In genomic region chr14:86437383-86437782, GRCm38 (mm10) we compare ENCODE assay signal across 27 mouse cellular contexts.
"Had no signal": no experiment of that assay in that cellular context is flagged by ENCODE, and none has a peak within 500 bp of the region (broad histone marks: within the 10 kb centered on the region; RNA-seq: fewer than 3 reads in every experiment).

No protein-coding gene starts in this region.

- H3K27me3 ChIP-seq: embryonic facial prominence, embryonic 12.5 days; embryonic facial prominence, embryonic 13.5 days; embryonic facial prominence, embryonic 15.5 days; forebrain, embryonic 15.5 days had no signal

- DNase-seq: cerebellum, adult 2 months; cerebellum, adult 8-10 months; cerebellum, adult 9-10 months; cerebellum, adult 9-11 months; cerebellum, postnatal 10 days; cerebellum, postnatal 14 days; cerebellum, postnatal 25 days; cerebellum, postnatal 36 days; embryo, embryonic 11 days; forebrain, postnatal 0 days; gastrocnemius, adult 2 months; gastrocnemius, postnatal 10 days; gastrocnemius, postnatal 14 days; gastrocnemius, postnatal 25 days; gastrocnemius, postnatal 36 days; heart, adult 11 months had no signal

- H3K4me3 ChIP-seq: embryonic facial prominence, embryonic 10.5 days; embryonic facial prominence, embryonic 12.5 days; embryonic facial prominence, embryonic 13.5 days; embryonic facial prominence, embryonic 15.5 days; erythroblast, embryonic 14.5 days; forebrain, embryonic 10.5 days; forebrain, embryonic 12.5 days; forebrain, embryonic 13.5 days; forebrain, embryonic 15.5 days; gastrocnemius, adult 2 months had no signal

- H3K4me1 ChIP-seq: embryonic facial prominence, embryonic 12.5 days; embryonic facial prominence, embryonic 15.5 days had no signal

- ATAC-seq: forebrain, embryonic 13.5 days; forebrain, embryonic 14.5 days; forebrain, embryonic 15.5 days; forebrain, embryonic 16.5 days; forebrain, postnatal 0 days had no signal

- H3K9ac ChIP-seq: embryonic facial prominence, embryonic 12.5 days; embryonic facial prominence, embryonic 13.5 days; embryonic facial prominence, embryonic 15.5 days; forebrain, embryonic 12.5 days; forebrain, embryonic 13.5 days; forebrain, embryonic 15.5 days; forebrain, postnatal 0 days had no signal

- H3K27ac ChIP-seq: embryonic facial prominence, embryonic 10.5 days; embryonic facial prominence, embryonic 12.5 days; embryonic facial prominence, embryonic 13.5 days; embryonic facial prominence, embryonic 15.5 days; forebrain, embryonic 10.5 days; forebrain, embryonic 12.5 days; forebrain, embryonic 13.5 days; forebrain, embryonic 15.5 days; gastrocnemius, adult 2 months had no signal

- H3K36me3 ChIP-seq: embryonic facial prominence, embryonic 10.5 days; embryonic facial prominence, embryonic 12.5 days; embryonic facial prominence, embryonic 13.5 days; embryonic facial prominence, embryonic 15.5 days; forebrain, embryonic 10.5 days; forebrain, embryonic 12.5 days; forebrain, embryonic 15.5 days had no signal

- H3K9me3 ChIP-seq: embryonic facial prominence, embryonic 10.5 days; embryonic facial prominence, embryonic 12.5 days; embryonic facial prominence, embryonic 13.5 days; embryonic facial prominence, embryonic 15.5 days; forebrain, embryonic 10.5 days; forebrain, embryonic 12.5 days; forebrain, embryonic 13.5 days; forebrain, embryonic 15.5 days had no signal

- H3K4me2 ChIP-seq: embryonic facial prominence, embryonic 12.5 days; embryonic facial prominence, embryonic 13.5 days; embryonic facial prominence, embryonic 15.5 days; forebrain, embryonic 12.5 days; forebrain, embryonic 13.5 days; forebrain, embryonic 15.5 days had no signal
